Mouse (Mus musculus) heart, postnatal 0 days (tissue): ENCODE measurements at regions not wholly inside any gene's neighbourhood (a gene's known extent, or its start where the extent isn't known, plus 50 kb on each side); places are given as distances from the start of the nearest gene placed in this dataset.

ENCODE experiments used
- CTCF ChIP-seq: IDR thresholded peaks from 2 replicates; pipeline ENCODE4 v1.5.1; 2016; ENCODE audit warnings: antibody characterized with exemption, control low read depth, low read depth
- EP300 ChIP-seq: IDR thresholded peaks from 2 replicates; pipeline ENCODE4 v1.6.1; 2016; ENCODE audit warnings: antibody characterized with exemption, low read depth

GRCm38 (mm10) chr10:22944247-22944646, 124.3 kb upstream of the Tcf21 start:
- TF ChIP-seq CTCF, result no peak
- no peak for TF ChIP-seq EP300
